Mouse (Mus musculus) liver, adult 2 months (tissue): ENCODE measurements around the gene Sox1.

Experiments
- CTCF ChIP-seq: fragments of 200-500 bp; IDR thresholded peaks from 2 replicates; pipeline ENCODE4 v1.5.1; 2011; ENCODE audit warnings: low read depth, low read length, control low read depth
- POLR2A ChIP-seq: fragments of 200-500 bp; IDR thresholded peaks from 2 replicates; pipeline ENCODE4 v1.6.1; 2011; ENCODE audit warnings: low read length, control low read depth; ENCODE audit not compliant: insufficient read depth; ENCODE audit errors: extremely low read depth

- TF ChIP-seq CTCF = no peak
- no peak for TF ChIP-seq POLR2A
These were observed 8.4 kb upstream of the Sox1 start for GRCm38 (mm10) chr8:12386530-12387222.
